Mouse (Mus musculus): ENCODE measurements around the gene Slc27a3. TPM values are rescaled to one million over a fixed set of nuclear protein-coding genes. Genes with fewer than 3 reads are reported as not detected.

The Slc27a3 gene
- total and polyA plus RNA-seq, 3 experiments = 0.76 to 3.7 (median 1.1) TPM

- Histone ChIP-seq H3K27me3 (ENCODE audit: control insufficient read depth, insufficient read depth, low read length) (no peaks in the 10 kb centered on the region), H3K9ac (ENCODE audit: low read depth, low read length) (no peak overlapping the region)
These were observed 8.0 kb downstream of the Slc27a3 start for GRCm38 (mm10) chr3:90381727-90382126.

GRCm38 (mm10) chr3:90378496-90378895 is 11.2 kb downstream of the Slc27a3 start:
- no peak overlapping the region for H3K27ac ChIP-seq
- WGBS = 79% methylated on average over 5 of the region's 5 CpGs
- no peak for TF ChIP-seq POLR2A (IDR thresholded peaks at IDR 0.05; ENCODE audit: insufficient read depth, low read depth, low read length)
- TF ChIP-seq EP300 (IDR thresholded peaks at IDR 0.05; ENCODE audit: insufficient read depth, low read depth, low read length) = no peak
- TF ChIP-seq CTCF (IDR thresholded peaks at IDR 0.05) = no peak
- H3K36me3 ChIP-seq (ENCODE audit: control insufficient read depth, insufficient read depth, low read length) = no peaks in the 10 kb centered on the region
- H3K27me3 ChIP-seq (ENCODE audit: control insufficient read depth, insufficient read depth, low read length) = no peaks in the 10 kb centered on the region
- H3K9ac ChIP-seq (ENCODE audit: low read depth, low read length) = no peak overlapping the region
- H3K79me2 ChIP-seq (replicated peaks; ENCODE audit: control insufficient read depth, insufficient read depth, low read length) = no peaks in the 10 kb centered on the region
- intact Hi-C loops (cut with DNase I) = no loop called here
- H3K4me3 ChIP-seq = no peak overlapping the region
- DNase-seq = no peak
- no peaks in the 10 kb centered on the region; the same call in 1 of the 2 replicates for H3K4me1 ChIP-seq (ENCODE audit: control insufficient read depth, insufficient read depth, low read length)

More at GRCm38 (mm10) chr3:90381727-90382126, 8.0 kb downstream of the Slc27a3 start:
- intact Hi-C loops (cut with DNase I) = no loop called here
- Histone ChIP-seq H3K4me3 (no peak overlapping the region), H3K79me2 (replicated peaks; ENCODE audit: control insufficient read depth, insufficient read depth, low read length) (no peaks in the 10 kb centered on the region), H3K36me3 (ENCODE audit: control insufficient read depth, insufficient read depth, low read length) (no peaks in the 10 kb centered on the region), H3K4me1 (ENCODE audit: control insufficient read depth, insufficient read depth, low read length) (no peaks in the 10 kb centered on the region; the same call in 1 of the 2 replicates), H3K27ac (no peak overlapping the region)
- no peak for DNase-seq
- TF ChIP-seq CTCF (IDR thresholded peaks at IDR 0.05) (no peak), POLR2A (IDR thresholded peaks at IDR 0.05; ENCODE audit: insufficient read depth, low read depth, low read length) (no peak), EP300 (IDR thresholded peaks at IDR 0.05; ENCODE audit: insufficient read depth, low read depth, low read length) (no peak)
- WGBS = 64% methylated on average over 11 of the region's 11 CpGs

GRCm38 (mm10) chr3:90376247-90376585 is 13.5 kb downstream of the Slc27a3 start:
- DNase-seq = no peak
- no peak overlapping the region for H3K9ac ChIP-seq (ENCODE audit: low read depth, low read length)
- H3K4me3 ChIP-seq = no peak overlapping the region
- no peaks in the 10 kb centered on the region for H3K4me1 ChIP-seq (ENCODE audit: control insufficient read depth, insufficient read depth, low read length)
- no peak for TF ChIP-seq CTCF (IDR thresholded peaks at IDR 0.05)
- no peak for TF ChIP-seq EP300 (IDR thresholded peaks at IDR 0.05; ENCODE audit: insufficient read depth, low read depth, low read length)
- TF ChIP-seq POLR2A (IDR thresholded peaks at IDR 0.05; ENCODE audit: insufficient read depth, low read depth, low read length) = no peak
- H3K27me3 ChIP-seq (ENCODE audit: control insufficient read depth, insufficient read depth, low read length) = no peaks in the 10 kb centered on the region
- no peak overlapping the region for H3K27ac ChIP-seq
- WGBS = 64% methylated on average over 1 of the region's 1 CpGs
- intact Hi-C loops (cut with DNase I) = no loop called here
- no peaks in the 10 kb centered on the region for H3K36me3 ChIP-seq (ENCODE audit: control insufficient read depth, insufficient read depth, low read length)
- no peaks in the 10 kb centered on the region for H3K79me2 ChIP-seq (replicated peaks; ENCODE audit: control insufficient read depth, insufficient read depth, low read length)

GRCm38 (mm10) chr3:90375562-90376246 is 14.0 kb downstream of the Slc27a3 start:
- no peak for DNase-seq
- H3K9ac ChIP-seq (ENCODE audit: low read depth, low read length) = no peak overlapping the region
- intact Hi-C loops (cut with DNase I) = no loop called here
- H3K4me3 ChIP-seq = no peak overlapping the region
- H3K27ac ChIP-seq = no peak overlapping the region
- H3K79me2 ChIP-seq (replicated peaks; ENCODE audit: control insufficient read depth, insufficient read depth, low read length) = no peaks in the 10 kb centered on the region
- H3K4me1 ChIP-seq (ENCODE audit: control insufficient read depth, insufficient read depth, low read length) = no peaks in the 10 kb centered on the region
- WGBS = 62% methylated on average over 3 of the region's 3 CpGs
- no peaks in the 10 kb centered on the region for H3K36me3 ChIP-seq (ENCODE audit: control insufficient read depth, insufficient read depth, low read length)
- TF ChIP-seq POLR2A (IDR thresholded peaks at IDR 0.05; ENCODE audit: insufficient read depth, low read depth, low read length) (no peak), CTCF (IDR thresholded peaks at IDR 0.05) (no peak), EP300 (IDR thresholded peaks at IDR 0.05; ENCODE audit: insufficient read depth, low read depth, low read length) (no peak)
- no peaks in the 10 kb centered on the region for H3K27me3 ChIP-seq (ENCODE audit: control insufficient read depth, insufficient read depth, low read length)

- intact Hi-C loops (cut with DNase I) = loop anchor here (1.0 kb wide), 1 partner anchor 158 kb away; no protein-coding TSS in a partner anchor
- WGBS = 68% methylated on average over 4 of the region's 4 CpGs
These were observed 15.4 kb downstream of the Slc27a3 start for GRCm38 (mm10) chr3:90374368-90374767.

GRCm38 (mm10) chr3:90373432-90374028 is 16.2 kb downstream of the Slc27a3 start:
- TF ChIP-seq POLR2A (IDR thresholded peaks at IDR 0.05; ENCODE audit: insufficient read depth, low read depth, low read length) (no peak), CTCF (IDR thresholded peaks at IDR 0.05) (peak; percentile 97), EP300 (IDR thresholded peaks at IDR 0.05; ENCODE audit: insufficient read depth, low read depth, low read length) (0 out of 2 replicates have a peak, but pooled peaks have one; percentile 32)
- Histone ChIP-seq H3K4me3 (no peak overlapping the region), H3K79me2 (replicated peaks; ENCODE audit: control insufficient read depth, insufficient read depth, low read length) (no peaks in the 10 kb centered on the region), H3K27ac (no peak overlapping the region), H3K4me1 (ENCODE audit: control insufficient read depth, insufficient read depth, low read length) (no peaks in the 10 kb centered on the region), H3K27me3 (ENCODE audit: control insufficient read depth, insufficient read depth, low read length) (no peaks in the 10 kb centered on the region), H3K9ac (ENCODE audit: low read depth, low read length) (no peak overlapping the region), H3K36me3 (ENCODE audit: control insufficient read depth, insufficient read depth, low read length) (no peaks in the 10 kb centered on the region)
- DNase-seq = peak; percentile 67 to 71
- WGBS = 26% methylated on average over 4 of the region's 4 CpGs
- intact Hi-C loops (cut with DNase I) = loop anchor here (1.0 to 2.0 kb wide), 4 partner anchors 81 to 157 kb away; partner anchors contain the start of genes Dennd4b and Gatad2b

More at GRCm38 (mm10) chr3:90374368-90374767, 15.4 kb downstream of the Slc27a3 start:
- Histone ChIP-seq H3K79me2 (replicated peaks; ENCODE audit: control insufficient read depth, insufficient read depth, low read length) (no peaks in the 10 kb centered on the region), H3K4me1 (ENCODE audit: control insufficient read depth, insufficient read depth, low read length) (no peaks in the 10 kb centered on the region), H3K4me3 (no peak overlapping the region), H3K27ac (no peak overlapping the region), H3K9ac (ENCODE audit: low read depth, low read length) (no peak overlapping the region), H3K27me3 (ENCODE audit: control insufficient read depth, insufficient read depth, low read length) (no peaks in the 10 kb centered on the region), H3K36me3 (ENCODE audit: control insufficient read depth, insufficient read depth, low read length) (no peaks in the 10 kb centered on the region)
- TF ChIP-seq CTCF (IDR thresholded peaks at IDR 0.05) (no peak), POLR2A (IDR thresholded peaks at IDR 0.05; ENCODE audit: insufficient read depth, low read depth, low read length) (no peak), EP300 (IDR thresholded peaks at IDR 0.05; ENCODE audit: insufficient read depth, low read depth, low read length) (no peak)
- no peak for DNase-seq
